Mouse (Mus musculus): ENCODE measurements around the gene Fam168b.

DNA sequence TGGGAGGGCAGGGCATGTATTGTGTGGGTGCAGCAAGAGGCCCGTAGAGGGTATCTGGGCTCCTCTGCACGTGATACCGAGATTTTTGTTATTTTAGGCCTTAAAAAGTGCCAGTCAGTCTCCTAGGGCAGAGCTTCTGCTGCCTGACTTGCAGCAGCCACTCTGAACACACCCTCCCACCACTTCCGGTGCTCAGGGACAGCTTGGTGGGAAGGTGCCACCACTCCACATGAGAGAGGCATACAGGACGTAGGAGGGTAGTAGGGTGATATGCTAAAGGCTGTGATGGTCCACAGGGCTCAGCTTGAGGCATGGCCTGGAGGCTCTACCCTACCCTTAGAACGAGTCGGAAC lies 40.6 kb downstream of the Fam168b start:
- TF ChIP-seq POLR2A (IDR thresholded peaks at IDR 0.05; ENCODE audit: insufficient read length, low read depth) (no peak), CEBPB (IDR thresholded peaks at IDR 0.05; ENCODE audit: insufficient read depth, poor library complexity, severe bottlenecking) (no peak), REST (IDR thresholded peaks at IDR 0.05; ENCODE audit: insufficient read depth, insufficient read length) (no peak), TCF12 (IDR thresholded peaks at IDR 0.05; ENCODE audit: insufficient read depth, poor library complexity, severe bottlenecking) (no peak), MAX (IDR thresholded peaks at IDR 0.05; ENCODE audit: low read depth) (no peak)

All from myocyte (in vitro differentiated cells).